Mouse (Mus musculus) liver, embryonic 14.5 days (tissue): ENCODE data around the gene Gabra2.

Source experiments
- CTCF ChIP-seq: IDR thresholded peaks from 2 replicates; pipeline ENCODE4 v1.5.1; 2016; ENCODE audit warnings: antibody characterized with exemption, low read depth, control low read depth
- EP300 ChIP-seq: IDR thresholded peaks from 2 replicates; pipeline ENCODE4 v1.6.1; 2016; ENCODE audit warnings: antibody characterized with exemption, low read depth

GRCm38 (mm10) chr5:71136691-71137090, 41.0 kb upstream of the Gabra2 start:
- TF ChIP-seq EP300 (no peak), CTCF (no peak)
